Mouse (Mus musculus) small intestine, adult 2 months (tissue): ENCODE data around the gene Myo18a.

Experiments
- CTCF ChIP-seq: fragments of 200-500 bp; IDR thresholded peaks from 2 replicates; pipeline ENCODE4 v1.5.1; 2012; ENCODE audit warnings: low read depth, mild to moderate bottlenecking, control low read depth, inconsistent platforms, low read length, moderate library complexity, mixed read lengths; ENCODE audit not compliant: insufficient replicate concordance, insufficient read length; ENCODE audit errors: extremely low read depth
- POLR2A ChIP-seq: fragments of 200-500 bp; IDR thresholded peaks from 2 replicates; pipeline ENCODE4 v1.6.1; 2012; ENCODE audit warnings: low read depth, mild to moderate bottlenecking, control low read depth, inconsistent platforms, low read length, moderate library complexity

GRCm38 (mm10) chr11:77792566-77792909 is 29.5 kb downstream of the Myo18a start:
- TF ChIP-seq CTCF (no peak), POLR2A (no peak)
